Mouse (Mus musculus) left cerebral cortex, adult 11 months (tissue): ENCODE measurements around the gene Baz1a.
"Not testable (repeated sequence)": the region's sequence is repeated elsewhere in the genome, so short reads cannot be mapped to it uniquely, and the experiment has no call there.

Experiments
- DNase-seq: peaks from one replicate; pipeline ENCODE4 v3.0.0; 2022; ENCODE audit warnings: low spot score

Gene Baz1a

GRCm38 (mm10) chr12:55007361-55008008 is 6.7 kb downstream of the Baz1a start:
- no peak for DNase-seq

- DNase-seq: no peak
Measured at GRCm38 (mm10) chr12:55006071-55006470, 8.1 kb downstream of the Baz1a start.

DNA sequence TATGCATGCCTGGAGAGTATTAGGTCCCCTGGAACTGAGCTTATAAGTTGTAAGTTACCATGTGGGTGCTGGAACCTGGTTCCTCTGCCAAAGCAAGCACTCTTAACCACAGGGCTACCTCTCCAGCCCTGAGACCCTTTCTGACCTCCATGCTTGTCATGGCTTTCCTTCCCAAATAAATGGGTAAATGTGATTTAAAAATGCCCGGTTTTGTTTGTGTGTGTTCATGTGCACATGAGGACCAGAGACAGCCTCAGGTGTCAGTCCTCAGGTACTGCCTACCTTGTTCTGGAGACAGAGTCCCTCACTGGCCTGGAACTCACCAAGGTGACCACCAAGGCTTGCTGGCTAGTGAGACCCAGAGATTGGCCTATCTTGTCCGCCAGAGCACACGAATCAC is 9.8 kb downstream of the Baz1a start:
- no peak for DNase-seq

GRCm38 (mm10) chr12:55003843-55004242 is 10.3 kb downstream of the Baz1a start:
- DNase-seq: no peak

GRCm38 (mm10) chr12:55002532-55002931 is 11.6 kb downstream of the Baz1a start:
- DNase-seq: not testable (repeated sequence)

- no peak for DNase-seq
Measured at GRCm38 (mm10) chr12:54999016-54999690, 15.0 kb downstream of the Baz1a start.

DNA sequence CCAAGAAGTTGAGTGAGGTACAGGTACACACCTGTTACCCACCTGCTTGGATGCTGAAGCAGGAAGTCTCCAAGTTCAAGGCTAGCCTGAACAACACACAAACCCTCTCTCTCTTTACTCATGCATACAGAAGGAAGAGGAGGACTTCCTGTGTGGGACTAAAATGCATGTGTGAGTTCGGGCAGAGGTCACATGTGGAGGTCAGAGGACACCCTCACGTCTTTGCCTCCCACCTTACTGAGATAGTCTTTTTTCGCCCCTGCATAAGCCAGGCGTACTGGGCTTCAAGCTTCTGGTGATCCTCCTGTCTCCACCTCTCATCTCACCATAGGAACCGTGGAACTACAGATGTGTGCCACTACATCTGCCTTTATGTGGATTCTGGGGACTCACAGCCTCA is 15.7 kb downstream of the Baz1a start:
- no peak for DNase-seq

GRCm38 (mm10) chr12:54996979-54997474 is 17.1 kb downstream of the Baz1a start:
- DNase-seq: no peak

GRCm38 (mm10) chr12:54995965-54996364 is 18.2 kb downstream of the Baz1a start:
- DNase-seq: no peak

DNA sequence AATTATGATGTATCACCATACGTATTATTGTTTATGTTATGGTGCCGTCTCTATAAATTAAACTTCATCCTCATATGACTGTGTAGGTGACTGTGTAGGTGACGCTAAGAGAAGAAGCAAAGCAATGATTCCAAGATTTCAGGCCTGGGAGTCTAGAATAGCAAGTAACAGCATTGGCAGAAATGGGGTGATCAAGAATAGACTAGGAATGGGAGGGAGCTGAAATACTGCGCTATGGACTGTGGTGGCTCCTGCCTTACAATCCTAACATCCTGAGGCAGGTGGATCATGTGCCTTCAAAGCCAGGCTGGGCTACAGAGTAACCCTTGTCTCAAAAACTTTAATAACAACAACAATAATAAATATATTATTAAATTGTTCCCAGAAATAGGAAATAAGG is 19.7 kb downstream of the Baz1a start:
- no peak for DNase-seq

DNA sequence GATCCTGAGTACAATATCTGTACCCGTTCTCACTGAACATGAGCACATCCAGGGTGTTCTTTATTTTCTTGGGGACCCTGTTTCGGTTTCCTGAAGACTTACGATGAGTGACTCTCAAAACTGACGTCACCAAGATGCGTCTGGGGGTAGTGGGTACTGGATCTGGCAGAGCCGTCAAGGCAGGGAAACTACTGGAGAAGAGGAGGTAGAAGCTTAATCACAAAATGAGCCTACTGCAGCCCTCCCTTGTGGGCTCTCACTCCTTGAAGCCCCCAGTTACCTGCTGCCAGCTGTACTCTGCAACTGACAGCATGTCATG is 20.1 kb downstream of the Baz1a start:
- no peak for DNase-seq

DNA sequence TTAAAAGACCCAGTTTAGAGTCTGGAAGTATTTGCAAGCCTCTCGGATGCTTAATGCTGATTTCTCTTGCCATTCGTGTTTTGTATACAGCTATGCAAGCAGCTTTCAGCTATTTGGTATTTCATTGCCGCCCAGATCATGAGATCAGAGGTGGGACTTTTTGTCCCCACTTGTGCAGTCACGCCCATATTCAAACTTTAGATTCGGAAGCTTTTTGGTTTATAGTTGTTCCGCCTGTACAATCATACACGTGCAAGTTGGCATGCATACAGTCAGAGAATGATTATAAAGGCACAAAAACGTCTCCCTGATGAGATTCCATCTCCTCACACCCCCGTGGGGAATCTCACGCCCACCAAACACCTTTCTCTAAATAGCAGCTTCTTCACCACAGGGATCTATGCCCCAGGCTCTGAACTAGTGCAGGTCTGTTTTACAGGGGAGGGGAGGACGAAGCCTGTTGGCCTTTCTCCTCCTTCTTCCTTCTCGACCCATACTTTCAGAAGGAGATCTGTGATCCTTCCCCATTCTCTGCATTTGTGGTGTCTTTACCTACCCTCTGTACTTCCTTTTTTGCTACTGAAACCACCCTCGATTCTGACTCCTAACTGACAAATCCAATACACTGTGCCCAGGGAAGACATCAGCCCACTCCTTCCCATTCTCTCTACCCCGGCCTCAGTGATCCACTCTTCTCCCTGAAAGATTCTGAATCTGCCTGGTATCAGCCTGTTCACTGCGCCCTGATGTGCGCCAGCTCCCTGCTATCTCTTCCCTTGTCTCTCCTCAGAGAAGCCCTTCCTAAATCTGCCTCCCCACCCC is 20.7 kb downstream of the Baz1a start:
- no peak for DNase-seq

GRCm38 (mm10) chr12:54992814-54993213 is 21.3 kb downstream of the Baz1a start:
- no peak for DNase-seq

- no peak for DNase-seq
Measured at GRCm38 (mm10) chr12:54988323-54988850, 25.8 kb downstream of the Baz1a start.

DNA sequence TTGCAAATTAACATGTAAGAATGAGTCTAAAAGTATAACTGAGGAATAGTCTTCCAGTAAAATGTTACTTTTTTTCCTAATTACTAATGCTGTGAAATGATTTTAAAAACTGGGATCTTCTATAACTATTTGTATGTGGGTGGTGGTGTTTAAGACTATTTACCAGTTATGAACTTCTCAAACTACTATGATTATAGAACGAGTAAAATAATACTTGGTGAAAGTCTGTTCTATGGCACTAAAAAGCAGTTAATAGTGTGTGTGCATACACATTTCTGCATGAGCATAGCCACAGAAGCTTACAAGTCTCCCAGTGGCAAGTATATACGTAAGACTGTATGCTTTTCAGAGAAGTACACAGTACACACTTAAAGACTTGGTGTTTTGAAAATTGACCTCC is 27.0 kb downstream of the Baz1a start:
- no peak for DNase-seq

DNA sequence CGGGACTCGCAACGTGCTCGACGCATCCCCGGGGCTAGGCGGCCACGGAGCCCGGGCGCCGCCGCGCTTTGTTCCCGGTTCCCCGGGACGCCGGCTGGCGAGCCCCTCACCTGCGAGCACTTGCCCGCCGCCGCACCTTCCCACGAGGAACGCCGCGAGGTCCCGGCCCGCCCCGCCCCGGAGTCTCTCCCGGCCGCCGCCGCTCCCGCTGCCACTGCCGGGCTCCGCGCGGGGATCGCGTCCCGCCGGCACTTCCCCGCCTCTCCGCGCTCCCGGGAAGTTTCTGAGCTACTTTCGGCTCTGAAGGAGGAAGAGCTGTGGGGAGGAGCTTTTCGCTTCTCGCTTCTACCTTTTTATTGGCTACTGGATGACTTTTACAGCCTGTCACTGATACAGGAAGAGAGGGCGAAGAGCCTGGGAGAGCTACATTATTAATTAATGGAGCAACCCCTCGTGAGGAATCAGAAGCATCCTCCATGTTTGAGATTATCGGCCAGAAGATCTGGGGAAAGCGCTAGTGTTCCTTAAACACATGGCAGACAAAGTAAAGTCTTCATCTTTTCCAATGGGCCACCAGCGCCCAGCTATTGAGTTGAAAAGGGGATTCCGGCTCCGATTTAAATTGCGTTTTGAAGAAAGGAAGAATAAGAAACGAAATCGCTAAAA is 28.0 kb downstream of the Baz1a start, which contains the start of gene Gm20403:
Gene Gm20403 (minus strand): TSS at position 478 of the 666 bp plus-strand sequence.
- DNase-seq: no peak

DNA sequence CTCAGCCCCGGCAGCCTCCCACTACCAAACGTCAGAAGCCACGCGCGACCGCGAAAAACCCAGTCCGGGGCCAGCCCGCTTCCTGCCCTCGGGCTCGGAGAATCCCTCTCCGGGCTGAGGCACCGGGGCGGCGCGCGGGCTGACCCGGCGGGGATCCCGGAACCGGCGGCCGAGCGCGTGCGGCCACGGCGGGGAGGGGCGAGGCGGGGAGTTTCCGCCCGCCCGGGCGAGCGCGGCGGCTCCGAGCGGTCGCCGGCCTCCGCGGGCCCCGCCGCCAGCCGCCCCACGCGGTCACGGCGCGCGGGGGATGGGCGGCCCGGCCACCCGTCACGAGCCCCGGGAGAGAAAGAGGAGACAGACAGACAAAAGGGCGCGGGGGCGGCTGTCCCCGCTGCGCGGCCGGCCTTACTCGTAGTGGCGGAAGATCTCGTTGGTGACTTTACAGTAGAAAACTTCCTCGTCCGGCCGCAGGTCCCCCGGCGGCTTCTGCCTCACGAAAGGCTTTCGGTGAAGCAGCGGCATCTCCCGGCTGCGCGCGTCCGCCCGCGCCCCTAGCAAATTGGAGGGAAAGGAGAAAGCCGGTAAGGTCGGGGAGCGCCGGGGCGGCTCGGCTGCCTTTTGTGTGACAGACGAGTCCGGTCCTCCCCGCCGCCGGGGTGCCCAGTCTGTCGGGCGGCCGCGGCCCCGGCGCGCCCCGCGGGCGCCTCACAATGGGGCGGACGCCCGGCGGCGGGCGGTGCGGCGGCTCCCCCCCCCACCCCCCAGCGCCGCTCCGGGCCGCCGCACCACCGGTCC is 28.7 kb downstream of the Baz1a start:
- no peak for DNase-seq

DNA sequence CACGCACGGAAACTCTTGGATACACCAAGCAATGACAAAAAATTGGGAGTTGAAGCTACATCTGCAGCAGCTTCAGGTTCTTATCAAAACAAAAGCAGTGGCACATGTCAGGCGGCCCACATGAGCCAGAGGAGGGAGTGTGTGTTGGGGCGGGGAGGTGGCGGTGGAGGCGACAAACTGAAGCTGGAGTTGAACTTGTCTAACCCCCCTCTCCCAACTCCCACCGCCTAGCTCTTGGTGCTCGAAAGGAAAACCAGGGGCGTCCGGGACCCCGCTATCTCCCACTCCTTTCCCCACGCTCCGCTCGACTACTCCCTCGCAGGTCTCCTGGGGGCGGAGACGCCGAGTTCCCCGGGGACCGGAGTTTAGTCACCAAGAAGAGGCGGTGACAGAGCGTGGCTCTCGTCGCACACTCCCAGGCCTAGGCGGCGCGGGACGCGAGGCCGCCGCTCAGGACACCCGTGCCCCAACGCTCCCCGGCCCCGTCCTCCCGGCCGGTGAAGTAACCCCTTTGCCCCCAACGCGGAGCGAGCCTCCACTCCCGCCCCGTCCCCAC is 29.4 kb downstream of the Baz1a start:
- DNase-seq: no peak

DNA sequence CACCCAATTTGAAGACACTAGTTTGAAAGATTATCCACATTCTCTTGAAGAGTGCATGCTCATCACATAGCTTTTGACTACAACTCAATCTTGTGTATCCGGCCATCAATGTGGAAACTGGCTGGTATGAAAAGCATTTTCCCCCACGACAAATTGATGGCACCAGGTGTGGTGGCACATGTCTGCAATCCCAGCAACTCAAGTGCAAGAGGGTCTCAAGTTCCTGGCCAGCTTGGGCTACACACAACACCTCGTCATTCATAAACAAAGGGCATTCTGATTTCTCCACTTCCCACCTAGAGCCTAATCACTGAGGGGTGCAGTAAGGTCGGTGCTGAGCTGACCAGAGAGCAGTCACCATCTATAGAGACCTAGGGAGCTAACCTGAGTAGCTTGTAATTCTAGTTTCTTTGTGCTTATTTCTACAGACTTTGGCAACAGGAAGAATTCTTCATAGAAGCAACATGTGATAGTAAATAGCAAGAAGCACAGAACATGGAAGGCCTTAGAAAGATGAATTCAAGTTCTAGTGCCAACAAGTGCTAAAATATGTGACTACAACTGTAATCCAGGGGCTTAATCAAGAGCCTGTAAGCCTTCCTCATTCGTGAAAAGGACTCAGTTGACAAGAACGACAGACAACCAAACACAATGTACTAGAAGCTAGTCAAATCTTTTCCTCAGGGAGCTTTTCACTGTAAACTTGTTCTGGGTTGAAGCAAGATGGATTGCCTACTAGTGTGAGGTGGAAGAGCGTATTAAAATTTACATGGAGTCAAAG is 31.0 kb downstream of the Baz1a start:
- DNase-seq: no peak

- no peak for DNase-seq
Measured at GRCm38 (mm10) chr12:54981962-54982361, 32.2 kb downstream of the Baz1a start.
